Mouse (Mus musculus): ENCODE results near the gene Arl10.
"Not testable (repeated sequence)": the region's sequence is repeated elsewhere in the genome, so short reads cannot be mapped to it uniquely, and the experiment has no call there.

The Arl10 gene

DNA sequence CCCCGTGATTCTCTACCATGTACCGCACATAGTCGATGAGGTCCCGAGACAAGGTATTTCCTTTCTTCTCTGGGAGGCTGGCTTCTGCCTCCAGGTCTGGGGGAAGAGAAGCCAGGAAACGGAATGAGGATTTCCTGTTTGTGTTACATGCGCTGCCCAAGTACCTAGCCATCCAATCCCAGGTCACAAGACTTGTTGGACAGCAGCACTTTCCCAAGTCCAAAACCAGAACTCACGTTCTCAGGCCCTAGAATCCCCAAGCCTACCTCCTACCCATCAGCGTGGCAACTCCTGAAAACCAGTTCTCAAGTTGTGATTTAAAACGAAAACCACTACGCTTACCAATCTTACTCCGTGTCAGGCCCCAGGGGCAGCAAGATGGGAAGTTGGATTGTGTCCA is 11.0 kb downstream of the Arl10 start:
- no peak for DNase-seq

- DNase-seq = no peak
Observed at GRCm38 (mm10) chr13:54589414-54589995, 14.7 kb downstream of the Arl10 start.

- DNase-seq = peak; percentile 99
Observed at GRCm38 (mm10) chr13:54589996-54590951, 15.5 kb downstream of the Arl10 start, which contains the start of the genes Nop16 and Higd2a. Gene Nop16, minus strand, starts transcription at chr13:54590090. Gene Higd2a, plus strand, starts transcription at chr13:54590207.

DNA sequence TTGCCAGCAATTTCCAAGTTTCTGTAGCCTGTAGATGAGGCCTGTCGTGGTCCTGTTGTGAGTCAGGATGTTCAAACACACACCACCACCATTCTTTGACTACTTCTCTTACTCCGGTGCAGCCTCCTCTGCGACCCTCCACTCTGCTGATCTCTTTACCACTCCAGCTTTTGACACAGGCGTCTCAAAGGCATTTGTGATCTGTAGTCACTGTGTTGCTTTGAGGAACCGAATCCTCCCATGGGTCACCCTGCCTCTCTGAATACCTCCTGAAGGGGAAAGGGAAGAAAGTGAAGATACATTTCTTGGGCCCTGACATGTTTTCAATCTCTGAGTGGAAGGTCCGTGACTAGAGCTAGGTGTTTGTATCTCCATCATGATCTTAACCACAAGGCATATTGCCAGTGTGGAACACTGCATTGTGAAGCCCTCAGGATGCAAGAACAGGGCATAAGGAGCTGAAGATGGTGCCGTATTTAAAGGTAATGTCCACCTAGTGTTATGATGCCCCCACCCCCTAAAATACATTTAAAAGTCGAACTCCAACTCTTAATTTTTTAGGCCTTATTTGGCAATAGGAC is 17.1 kb downstream of the Arl10 start:
- DNase-seq = no peak

DNA sequence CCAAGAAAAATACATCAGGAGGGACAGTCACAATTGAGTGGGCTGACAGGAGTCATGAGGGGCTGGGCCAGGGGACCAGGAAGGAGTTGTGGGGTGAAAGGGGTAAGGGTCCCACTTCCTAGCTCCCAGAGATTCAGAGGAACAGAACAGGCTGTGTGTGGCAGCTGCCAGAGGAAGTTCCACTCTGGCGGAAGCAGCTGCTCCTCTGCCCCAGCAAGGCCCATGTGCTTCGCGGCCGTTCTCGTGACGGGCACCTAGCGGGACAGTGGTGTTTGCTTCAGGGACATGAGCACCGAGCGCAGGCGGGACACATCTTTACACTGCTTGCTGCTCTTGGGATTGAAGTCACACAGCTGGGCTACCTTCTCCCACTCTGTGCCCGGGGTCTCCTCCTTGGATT is 18.8 kb downstream of the Arl10 start:
- DNase-seq = no peak

- DNase-seq = no peak
Observed at GRCm38 (mm10) chr13:54596107-54596690, 21.4 kb downstream of the Arl10 start.

DNA sequence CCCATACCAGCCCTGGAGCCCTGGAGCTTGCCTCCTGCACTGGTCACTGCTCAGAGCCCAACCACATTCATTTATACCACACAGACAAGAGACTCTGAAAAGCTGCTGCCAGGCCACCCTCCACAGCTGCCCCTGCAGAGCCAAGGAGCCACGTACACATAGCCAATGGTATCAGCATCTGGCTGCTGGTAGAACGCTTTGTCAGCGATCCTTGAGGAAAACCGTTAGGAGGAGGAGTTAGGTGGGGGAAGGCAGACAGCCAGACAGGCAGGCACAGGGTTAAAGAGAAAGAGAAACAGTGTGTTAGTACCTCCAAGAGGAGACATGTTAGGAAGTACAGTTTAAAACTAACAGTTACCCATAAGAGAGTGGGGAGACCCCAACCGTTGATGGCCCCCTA is 22.1 kb downstream of the Arl10 start:
- no peak for DNase-seq

DNA sequence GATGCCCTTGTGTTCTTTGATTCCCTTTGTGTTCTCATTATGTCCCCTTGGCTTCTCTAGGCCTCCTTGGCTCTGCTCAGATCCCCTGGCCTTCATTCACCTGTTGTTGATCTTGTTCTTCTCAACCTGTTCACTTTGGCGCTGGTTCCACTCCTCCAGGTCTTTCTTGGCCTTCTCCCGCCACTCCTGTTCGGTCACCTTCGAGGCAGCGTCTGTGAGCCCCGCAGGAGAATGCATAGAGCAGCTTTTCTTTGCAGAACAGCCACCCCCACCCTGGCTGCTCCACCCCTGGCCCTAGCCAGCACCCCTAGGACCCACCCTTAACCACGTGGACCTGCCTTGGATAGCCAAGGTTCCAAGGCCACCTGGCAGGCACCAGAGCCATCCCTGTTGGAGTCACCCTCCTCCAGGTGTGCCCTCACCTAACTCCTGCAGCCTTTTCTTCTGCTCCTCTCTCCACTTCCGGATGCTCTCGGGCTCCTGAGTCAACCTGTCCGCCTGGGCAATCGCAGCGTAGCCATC is 23.9 kb downstream of the Arl10 start:
- DNase-seq = no peak

- DNase-seq = no peak
Observed at GRCm38 (mm10) chr13:54602639-54603111, 27.9 kb downstream of the Arl10 start.

GRCm38 (mm10) chr13:54603501-54603900 is 28.7 kb downstream of the Arl10 start:
- peak; percentile 85 for DNase-seq

DNA sequence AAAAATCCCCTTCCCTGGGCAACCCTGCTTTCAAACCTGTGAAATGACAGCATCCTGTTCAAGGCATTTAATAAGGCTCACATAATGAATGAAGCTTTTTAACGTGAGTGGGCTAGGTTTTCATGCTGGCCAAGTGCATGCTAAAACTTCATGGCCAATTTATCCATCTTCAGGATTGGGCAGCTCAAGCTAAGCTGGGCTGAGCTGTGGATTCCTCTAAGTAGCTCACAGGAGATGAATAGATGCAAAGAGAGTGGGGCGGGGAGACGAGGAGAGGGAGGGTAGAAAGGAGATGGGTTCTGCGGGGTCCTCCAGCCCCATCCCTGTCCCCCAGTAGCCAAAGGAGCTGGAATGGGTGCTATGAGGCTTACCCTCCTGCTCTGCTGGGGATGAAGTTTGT is 29.4 kb downstream of the Arl10 start:
- peak; percentile 76 for DNase-seq

DNA sequence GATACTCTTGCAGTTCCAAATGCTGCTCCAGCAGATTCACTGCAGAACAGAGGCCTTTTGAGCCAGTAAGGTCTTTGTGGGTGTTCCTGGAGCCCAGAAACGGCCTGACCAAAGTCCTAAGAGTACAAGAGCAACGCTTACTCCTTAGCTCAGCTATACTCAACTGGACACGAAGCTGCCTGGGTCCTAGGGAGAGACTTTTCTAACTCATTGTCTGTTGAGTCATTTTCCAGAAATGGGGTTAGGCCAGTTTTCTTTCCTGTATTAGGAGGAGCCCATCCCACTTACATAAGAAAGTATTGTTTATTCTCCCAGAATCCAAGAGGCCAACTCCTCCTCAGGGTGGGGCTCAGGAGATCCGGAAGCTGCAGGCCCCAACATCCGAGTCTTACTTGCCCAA is 30.6 kb downstream of the Arl10 start:
- no peak for DNase-seq

- no peak for DNase-seq
Observed at GRCm38 (mm10) chr13:54607204-54607603, 32.4 kb downstream of the Arl10 start.

DNA sequence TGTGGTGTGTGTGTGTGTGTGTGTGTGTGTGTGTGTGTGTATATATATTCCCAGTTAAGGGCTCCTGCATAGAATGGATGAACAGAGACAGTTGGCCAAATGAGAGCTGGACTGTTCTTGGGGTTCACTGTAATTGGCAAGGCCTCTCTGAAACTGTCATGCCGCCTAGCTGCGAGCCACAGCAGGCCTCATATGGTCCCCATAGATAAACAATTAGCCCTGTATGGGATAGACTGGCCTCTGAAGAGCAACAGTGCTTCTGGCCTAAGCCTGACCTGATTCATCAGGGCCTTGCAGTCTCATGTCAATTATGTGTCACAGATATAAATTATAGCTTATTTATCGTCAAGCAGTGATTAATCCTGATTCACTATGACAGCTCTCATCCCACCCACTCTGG is 33.2 kb downstream of the Arl10 start:
- DNase-seq = peak; percentile 53

DNA sequence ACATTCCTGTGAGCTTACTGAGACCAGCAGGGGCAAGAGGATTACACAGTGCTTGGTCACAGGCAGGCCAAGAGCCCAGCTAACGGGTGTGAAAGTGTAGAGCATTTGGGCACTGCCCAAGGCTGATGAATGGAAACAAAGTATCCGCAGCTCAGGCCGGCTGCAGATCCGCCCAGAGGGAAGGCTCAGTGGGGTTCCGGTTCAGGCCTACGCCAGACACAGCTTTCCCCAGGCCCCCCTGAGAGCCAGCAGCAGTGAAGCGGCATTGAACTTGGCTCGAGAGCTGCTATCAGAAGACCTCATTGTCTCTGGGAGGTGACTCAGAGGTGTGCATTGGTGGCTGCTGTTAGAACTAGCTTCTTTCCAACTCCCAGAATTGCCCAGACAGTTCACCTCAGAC is 33.9 kb downstream of the Arl10 start:
- peak; percentile 81 for DNase-seq

- DNase-seq = peak; percentile 60
Observed at GRCm38 (mm10) chr13:54609301-54609700, 34.5 kb downstream of the Arl10 start.

- DNase-seq = no peak
Observed at GRCm38 (mm10) chr13:54610613-54610971, 35.8 kb downstream of the Arl10 start.

DNA sequence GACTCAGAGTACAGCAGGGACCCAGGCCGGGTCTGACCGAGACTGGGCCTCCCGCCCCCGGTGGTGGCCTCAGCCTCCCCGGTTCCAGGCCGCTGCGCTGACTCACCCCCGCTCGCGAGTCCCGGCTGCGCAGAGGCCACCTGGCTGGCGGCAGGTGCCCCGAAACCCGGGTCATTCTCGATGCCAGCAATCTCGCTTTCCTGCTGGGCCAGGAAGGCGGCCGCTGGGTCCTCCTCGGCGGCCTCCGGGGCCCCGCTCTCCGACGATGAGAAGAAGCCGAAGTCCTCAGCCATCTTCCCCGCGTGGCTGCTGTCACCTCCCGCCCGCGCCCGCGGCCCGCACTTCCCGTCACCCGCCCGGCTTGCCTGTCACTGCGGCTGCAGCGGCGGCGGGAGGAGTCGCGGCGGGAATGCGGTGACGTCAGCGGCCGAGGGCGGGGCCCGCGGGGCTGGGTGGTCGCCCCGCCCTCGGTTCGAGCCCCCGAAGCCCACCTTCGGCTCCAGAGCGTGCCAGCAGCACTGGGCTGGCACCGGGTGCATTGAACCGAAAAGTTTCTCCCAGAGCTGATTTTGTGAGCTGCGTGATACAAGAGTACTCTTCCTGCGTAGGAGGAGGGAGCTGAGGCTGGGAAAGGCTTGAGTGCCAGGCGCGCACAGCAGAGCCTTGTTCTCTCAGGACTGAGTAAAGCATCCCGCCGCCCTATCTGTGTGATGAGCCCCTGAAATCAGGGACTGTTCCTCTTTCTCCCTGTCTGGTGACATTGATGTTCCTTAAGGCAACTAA is 36.3 kb downstream of the Arl10 start, which contains the start of gene Cltb:
Gene Cltb (minus strand): TSS at position 373 of the 783 bp plus-strand sequence.
- peak; percentile 90 for DNase-seq

DNA sequence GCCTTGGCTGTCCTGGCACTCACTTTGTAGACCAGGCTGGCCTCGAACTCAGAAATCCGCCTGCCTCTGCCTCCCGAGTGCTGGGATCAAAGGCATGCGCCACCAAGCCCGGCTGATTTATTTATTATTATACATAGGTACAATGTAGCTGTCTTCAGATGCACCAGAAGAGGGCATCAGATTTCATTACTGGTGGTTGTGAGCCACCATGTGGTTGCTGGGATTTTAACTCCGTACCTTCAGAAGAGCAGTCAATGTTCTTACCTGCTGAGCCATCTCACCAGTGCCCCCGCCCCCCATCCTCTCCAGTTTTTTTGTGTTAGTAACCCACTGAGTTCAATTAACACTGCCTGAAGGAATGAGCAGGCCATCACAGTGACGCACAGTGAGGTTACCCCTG is 38.3 kb downstream of the Arl10 start:
- DNase-seq = not testable (repeated sequence)

DNA sequence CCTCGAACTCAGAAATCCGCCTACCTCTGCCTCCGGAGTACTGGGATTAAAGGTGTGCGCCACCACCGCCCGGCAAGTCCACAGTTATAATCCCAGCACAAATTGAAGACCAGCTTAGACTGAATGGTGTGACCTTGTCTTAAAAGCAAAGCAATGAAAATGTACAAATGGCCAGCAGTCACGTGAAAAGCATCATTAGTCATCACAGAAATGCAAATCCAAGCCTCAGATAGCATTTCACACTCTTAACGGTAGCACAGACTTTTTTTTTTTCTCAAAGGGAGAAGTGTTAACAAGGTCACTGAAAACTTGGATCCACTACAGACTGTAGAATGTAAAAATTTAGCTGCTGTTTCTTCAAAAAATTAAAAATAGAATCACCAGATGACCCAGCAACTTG is 41.5 kb downstream of the Arl10 start:
- no peak for DNase-seq

GRCm38 (mm10) chr13:54616998-54617397 is 42.2 kb downstream of the Arl10 start:
- DNase-seq = peak; percentile 20
